Mouse (Mus musculus): ENCODE measurements at regions not wholly inside any gene's neighbourhood (a gene's known extent, or its start where the extent isn't known, plus 50 kb on each side); places are given as distances from the start of the nearest gene placed in this dataset.

GRCm38 (mm10) chr1:63967849-63968248, 154.2 kb downstream of the Klf7 start:
- no peak for TF ChIP-seq POLR2A (IDR thresholded peaks at IDR 0.05; ENCODE audit: extremely low read depth, insufficient read depth, low read length)
- no peak for TF ChIP-seq CTCF (IDR thresholded peaks at IDR 0.05; ENCODE audit: low read depth, low read length)
